ENCODE assay signal across 17 mouse cellular contexts in the genomic region with DNA sequence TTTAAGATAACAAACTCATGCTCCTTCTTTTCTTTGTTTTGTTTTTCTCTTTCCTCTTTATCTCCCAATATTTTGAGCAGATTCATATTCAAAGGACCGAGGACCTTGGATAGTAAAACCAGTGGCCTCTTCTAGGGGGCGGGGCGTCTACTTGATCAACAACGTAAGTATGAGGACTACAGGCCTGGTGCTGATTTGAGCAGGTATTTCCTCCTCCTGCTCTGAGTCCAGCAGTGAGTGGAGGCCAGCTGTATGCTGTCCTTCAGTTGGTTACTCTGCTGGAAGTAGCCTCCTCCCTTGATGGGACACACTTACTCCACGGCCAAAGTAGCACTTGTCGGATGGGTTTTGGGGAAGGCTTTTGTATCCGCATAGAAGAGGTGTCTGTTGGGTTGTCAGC. TPM values are rescaled to one million over a fixed set of nuclear protein-coding genes. Genes with fewer than 3 reads are reported as not detected.
DNase-seq lines count a peak whose midpoint lies in the region.
"Had no signal": no experiment of that assay in that cellular context is flagged by ENCODE, and none has a peak within 500 bp of the region (broad histone marks: within the 10 kb centered on the region; RNA-seq: fewer than 3 reads in every experiment).

No protein-coding gene starts in this region.

- H3K27ac ChIP-seq in heart, embryonic 10.5 days: no peak overlapping the region

- WGBS in heart, embryonic 10.5 days: 81% methylated on average over 7 of the region's 7 CpGs

- peak; percentile 60 for DNase-seq in heart, adult 11 months
- DNase-seq in heart, adult 18-20 months: no peak
- peak; percentile 51 for DNase-seq in heart, embryonic 10.5 days (ENCODE audit: low spot score)
- no peak for DNase-seq in heart, adult 8-10 months (ENCODE audit: low spot score)
- DNase-seq: adrenal gland, adult 2 months; adrenal gland, adult 8-10 months; adrenal gland, postnatal 10 days; adrenal gland, postnatal 14 days; adrenal gland, postnatal 25 days; adrenal gland, postnatal 36 days; B cell, adult 2 months; cerebellum, adult 11 months; cerebellum, adult 11-12 months; cerebellum, adult 18-20 months had no signal

- H3K4me1 ChIP-seq in heart, embryonic 10.5 days: no peaks in the 10 kb centered on the region

- H3K9me3 ChIP-seq in heart, embryonic 10.5 days: no peaks in the 10 kb centered on the region
- H3K9me3 ChIP-seq: G1E had no signal

- peaks cover 24% of the 10 kb centered on the region for H3K36me3 ChIP-seq in heart, embryonic 10.5 days

- H3K4me3 ChIP-seq in heart, embryonic 10.5 days: no peak overlapping the region

- H3K27me3 ChIP-seq in heart, embryonic 10.5 days (ENCODE audit: insufficient read depth, poor library complexity, severe bottlenecking): no peaks in the 10 kb centered on the region
- H3K27me3 ChIP-seq: CH12.LX, Patski had no signal

RNA-seq across cellular contexts. Expression of a gene that starts 32.8 kb away (rescaled TPM):
- 10 to 100 TPM; 13.2 to 15.8 TPM for total RNA-seq in heart, adult 18-20 months (2021)
- 14.9 and 18.1 TPM in 2 replicates for polyA plus RNA-seq in heart, embryonic 10.5 days (2016; fragmentation: Nextera tagmentation; extraction: Ambion mirVana)
- total RNA-seq in heart, adult 8-10 months (2022): 10 to 100 TPM; 12.8 to 20.7 (median 14.9) TPM

RNA-seq across cellular contexts. Expression of a gene that starts 33.0 kb away (rescaled TPM):
- total RNA-seq in heart, adult 18-20 months (2021): 1 to 10 TPM; 4.7 to 8.0 TPM
- polyA plus RNA-seq in heart, embryonic 10.5 days (2016; fragmentation: Nextera tagmentation; extraction: Ambion mirVana): 109 and 114 TPM in 2 replicates
- 1 to 10 TPM; 5.7 to 7.7 (median 7.1) TPM for total RNA-seq in heart, adult 8-10 months (2022)

Comparison
In these comparisons a context has a peak if more than half of its experiments do, and no peak if none do; other contexts are left out.
1. DNase-seq: peak in heart, adult 11 months (single experiment) and heart, embryonic 10.5 days (single experiment); none in heart, adult 18-20 months (0 of 2) and heart, adult 8-10 months (single experiment).